Mouse (Mus musculus) hindbrain, embryonic 10.5 days (tissue): ENCODE results near the gene Atg4d. TPM values are rescaled to one million over a fixed set of nuclear protein-coding genes. Genes with fewer than 3 reads are reported as not detected.

Experiments
- DNase-seq: peaks from one replicate; pipeline ENCODE4 v3.0.0-alpha.2; 2017; ENCODE audit warnings: low spot score
- H3K27ac ChIP-seq: fragments of 300-500 bp; sonication (generic); 2 replicates; pipeline ENCODE4 v1.5.1; 2016; ENCODE audit warnings: mild to moderate bottlenecking, moderate library complexity
- H3K27me3 ChIP-seq: fragments of 300-500 bp; sonication (generic); 2 replicates; pipeline ENCODE4 v1.6.1; 2016; ENCODE audit warnings: mild to moderate bottlenecking; ENCODE audit not compliant: poor library complexity, insufficient read depth, severe bottlenecking
- H3K36me3 ChIP-seq: fragments of 300-500 bp; sonication (generic); 2 replicates; pipeline ENCODE4 v1.6.1; 2016; ENCODE audit warnings: mild to moderate bottlenecking, moderate library complexity
- H3K4me1 ChIP-seq: fragments of 300-500 bp; sonication (generic); replicated peaks from 2 replicates; pipeline ENCODE4 v1.6.1; 2016; ENCODE audit warnings: mild to moderate bottlenecking
- H3K4me3 ChIP-seq: fragments of 300-500 bp; sonication (generic); 2 replicates; pipeline ENCODE4 v1.5.1; 2016; ENCODE audit warnings: mild to moderate bottlenecking, moderate library complexity
- H3K9me3 ChIP-seq: fragments of 300-500 bp; sonication (generic); 2 replicates; pipeline ENCODE4 v1.6.1; 2016; ENCODE audit warnings: mild to moderate bottlenecking, moderate library complexity
- WGBS: fragments of 180-500 bp; shearing (Covaris S2); methylation state at CpG from one replicate; pipeline ENCODE4 v1.1.7; 2016; 5-methylcytosine and 5-hydroxymethylcytosine counted together
- polyA plus RNA-seq: library from polyadenylated mRNA; unstranded; fragments of >200 nt; fragmentation: Nextera tagmentation; extraction: Ambion mirVana; gene quantifications from 2 replicates; pipeline ENCODE4 v1.2.1, GENCODE M21; 2016

Atg4d gene
- polyA plus RNA-seq, 1 experiment from 2014 or later = 59.4 TPM

GRCm38 (mm10) chr9:21324269-21324668, 59.2 kb downstream of the Atg4d start:
- no peaks in the 10 kb centered on the region for H3K27me3 ChIP-seq
- H3K27ac ChIP-seq = no peak overlapping the region
- H3K4me3 ChIP-seq = no peak overlapping the region
- H3K36me3 ChIP-seq = peaks cover 17% of the 10 kb centered on the region; the same call in 1 of the 2 replicates
- DNase-seq = no peak
- peaks cover 23% of the 10 kb centered on the region for H3K4me1 ChIP-seq
- 92% methylated on average over 11 of the region's 11 CpGs for WGBS
- H3K9me3 ChIP-seq = no peaks in the 10 kb centered on the region

Other genes starting within 250 kb of the Atg4d start
- gene Icam1, start 249.3 kb upstream of the Atg4d start, polyA plus RNA-seq = 5.1 and 5.8 TPM in 2 replicates
- gene Icam4, start 235.9 kb upstream of the Atg4d start, polyA plus RNA-seq = 5.9 and 6.0 TPM in 2 replicates
- gene Icam5, start 233.2 kb upstream of the Atg4d start, polyA plus RNA-seq = 0.07 TPM in 1 of 2 replicates, not detected in the other
- gene Zglp1, start 198.2 kb upstream of the Atg4d start, polyA plus RNA-seq = 1.0 TPM in 2 replicates
- gene Gm49373, start 192.2 kb upstream of the Atg4d start, polyA plus RNA-seq = 1.0 and 1.4 TPM in 2 replicates
- gene Fdx1l, start 191.7 kb upstream of the Atg4d start, polyA plus RNA-seq = 64.4 and 66.3 TPM in 2 replicates
- 2.9 and 3.7 TPM in 2 replicates for gene Gm38431, start 173.3 kb upstream of the Atg4d start, polyA plus RNA-seq
- 94.3 and 103 TPM in 2 replicates for gene Raver1, start 173.3 kb upstream of the Atg4d start, polyA plus RNA-seq
- gene Tyk2, start 134.1 kb upstream of the Atg4d start, polyA plus RNA-seq = 15.3 and 15.5 TPM in 2 replicates
- gene Cdc37, start 115.3 kb upstream of the Atg4d start, polyA plus RNA-seq = 333 and 374 TPM in 2 replicates
- gene Pde4a, start 99.6 kb upstream of the Atg4d start, polyA plus RNA-seq = 3.7 and 6.5 TPM in 2 replicates
- gene Keap1, start 25.9 kb upstream of the Atg4d start, polyA plus RNA-seq = 46.5 and 50.0 TPM in 2 replicates
- 0.20 and 0.35 TPM in 2 replicates for gene S1pr5, start 16.9 kb upstream of the Atg4d start, polyA plus RNA-seq
- gene Kri1, start 22.7 kb downstream of the Atg4d start, polyA plus RNA-seq = 17.6 and 19.4 TPM in 2 replicates
- gene Cdkn2d, start 26.1 kb downstream of the Atg4d start, polyA plus RNA-seq = 58.4 and 73.5 TPM in 2 replicates
- gene Ap1m2, start 47.0 kb downstream of the Atg4d start, polyA plus RNA-seq = 4.8 and 14.6 TPM in 2 replicates
- gene Slc44a2, start 55.4 kb downstream of the Atg4d start, polyA plus RNA-seq = 68.7 and 75.7 TPM in 2 replicates
- gene Ilf3, start 102.6 kb downstream of the Atg4d start, polyA plus RNA-seq = 270 and 300 TPM in 2 replicates
- gene Qtrt1, start 146.5 kb downstream of the Atg4d start, polyA plus RNA-seq = 63.3 and 68.7 TPM in 2 replicates
- gene Dnm2, start 159.6 kb downstream of the Atg4d start, polyA plus RNA-seq = 75.1 and 80.4 TPM in 2 replicates
- 103 and 110 TPM in 2 replicates for gene Tmed1, start 245.0 kb downstream of the Atg4d start, polyA plus RNA-seq